Mouse (Mus musculus) large intestine, adult 2 months (tissue): Measurements from ENCODE around the gene Grpel1. TPM values are rescaled to one million over a fixed set of nuclear protein-coding genes. Genes with fewer than 3 reads are reported as not detected.

Experiments used
- DNase-seq: peaks from one replicate; pipeline ENCODE4 v3.0.0-alpha.2; 2012; ENCODE audit warnings: low read depth, low spot score
- WGBS: fragments of 180-500 bp; shearing (Covaris S2); methylation state at CpG from one replicate; pipeline ENCODE4 v1.1.7; 2018; 5-methylcytosine and 5-hydroxymethylcytosine counted together
- polyA plus RNA-seq: library from polyadenylated mRNA; depleted of rRNA; stranded (reverse); fragments of >200 nt; gene quantifications from 2 replicates; pipeline ENCODE4 v1.2.3, GENCODE M21; 2012; rRNA removed

Grpel1 gene
- polyA plus RNA-seq, result 15.0 and 17.6 TPM in 2 replicates

- under 1% methylated on average over 68 of the region's 68 CpGs for WGBS
- peak; percentile 98 for DNase-seq
These were observed at the start of gene Grpel1 for GRCm38 (mm10) chr5:36464709-36465661. Gene Grpel1, plus strand, starts transcription at chr5:36464998.

GRCm38 (mm10) chr5:36419861-36420260 is 44.9 kb upstream of the Grpel1 start:
- WGBS, result 71% methylated on average over 3 of the region's 3 CpGs
- no peak for DNase-seq

GRCm38 (mm10) chr5:36422689-36423088 is 42.1 kb upstream of the Grpel1 start:
- no peak for DNase-seq

GRCm38 (mm10) chr5:36424676-36425075 is 40.1 kb upstream of the Grpel1 start:
- DNase-seq, result no peak

GRCm38 (mm10) chr5:36426404-36426803 is 38.4 kb upstream of the Grpel1 start:
- WGBS, result 43% methylated on average over 5 of the region's 5 CpGs
- DNase-seq, result no peak

GRCm38 (mm10) chr5:36427831-36428230 is 37.0 kb upstream of the Grpel1 start:
- DNase-seq, result no peak
- WGBS, result 23% methylated on average over 11 of the region's 11 CpGs

GRCm38 (mm10) chr5:36429551-36429950 is 35.2 kb upstream of the Grpel1 start:
- 81% methylated on average over 3 of the region's 3 CpGs for WGBS
- DNase-seq, result no peak

GRCm38 (mm10) chr5:36431711-36432110 is 33.1 kb upstream of the Grpel1 start:
- no peak for DNase-seq
- WGBS, result 75% methylated on average over 2 of the region's 2 CpGs

GRCm38 (mm10) chr5:36434398-36434967 is 30.3 kb upstream of the Grpel1 start:
- 76% methylated on average over 9 of the region's 9 CpGs for WGBS
- DNase-seq, result no peak

- WGBS, result 63% methylated on average over 4 of the region's 4 CpGs
- DNase-seq, result no peak
These were observed 27.9 kb upstream of the Grpel1 start for GRCm38 (mm10) chr5:36436858-36437257.

GRCm38 (mm10) chr5:36440741-36441140 is 24.1 kb upstream of the Grpel1 start:
- WGBS, result 46% methylated on average over 3 of the region's 3 CpGs

GRCm38 (mm10) chr5:36444611-36445010 is 20.2 kb upstream of the Grpel1 start:
- WGBS, result 74% methylated on average over 4 of the region's 4 CpGs
- no peak for DNase-seq

More at GRCm38 (mm10) chr5:36440741-36441140, 24.1 kb upstream of the Grpel1 start:
- no peak for DNase-seq

GRCm38 (mm10) chr5:36445028-36445427 is 19.8 kb upstream of the Grpel1 start:
- 47% methylated on average over 8 of the region's 8 CpGs for WGBS
- DNase-seq, result no peak

- 31% methylated on average over 9 of the region's 9 CpGs for WGBS
- DNase-seq, result no peak
These were observed 18.5 kb upstream of the Grpel1 start for GRCm38 (mm10) chr5:36446166-36446890.

GRCm38 (mm10) chr5:36447872-36448271 is 16.9 kb upstream of the Grpel1 start:
- 90% methylated on average over 12 of the region's 12 CpGs for WGBS
- no peak for DNase-seq

GRCm38 (mm10) chr5:36449710-36450358 is 15.0 kb upstream of the Grpel1 start:
- WGBS, result 75% methylated on average over 6 of the region's 6 CpGs
- no peak for DNase-seq

GRCm38 (mm10) chr5:36451119-36451518 is 13.7 kb upstream of the Grpel1 start:
- WGBS, result 25% methylated on average over 10 of the region's 10 CpGs
- no peak for DNase-seq

- no peak for DNase-seq
- WGBS, result 76% methylated on average over 10 of the region's 10 CpGs
These were observed 12.9 kb upstream of the Grpel1 start for GRCm38 (mm10) chr5:36451872-36452389.

- DNase-seq, result no peak
- 78% methylated on average over 6 of the region's 6 CpGs for WGBS
These were observed 12.0 kb upstream of the Grpel1 start for GRCm38 (mm10) chr5:36452821-36453220.

GRCm38 (mm10) chr5:36457706-36458105 is 7.1 kb upstream of the Grpel1 start:
- 83% methylated on average over 4 of the region's 4 CpGs for WGBS
- no peak for DNase-seq
